Mouse (Mus musculus) midbrain, postnatal 0 days (tissue): ENCODE results near the gene Foxa1. TPM values are rescaled to one million over a fixed set of nuclear protein-coding genes. Genes with fewer than 3 reads are reported as not detected.
A peak's percentile ranks its signal among the peaks of the same experiment; 100 is the strongest.

ENCODE experiments used
- ATAC-seq: fragments of 200-750 bp; cut with Nextera tagmentation; 2 replicates; pipeline ENCODE4 v1.8.0; 2017; ENCODE audit warnings: moderate number of reproducible peaks, mild to moderate bottlenecking, moderate TSS enrichment, moderate library complexity; ENCODE audit not compliant: low FRiP score
- DNase-seq: peaks from one replicate; pipeline ENCODE4 v3.0.0-alpha.2; 2015; ENCODE audit warnings: low spot score
- H3K27ac ChIP-seq: fragments of 300-500 bp; sonication (generic); 2 replicates; pipeline ENCODE4 v1.5.1; 2014; ENCODE audit warnings: low read depth, mild to moderate bottlenecking, low read length, mixed read lengths
- H3K27me3 ChIP-seq: fragments of 300-500 bp; sonication (generic); 2 replicates; pipeline ENCODE4 v1.6.1; 2014; ENCODE audit warnings: low read length, control low read depth, mixed read lengths; ENCODE audit not compliant: insufficient read depth
- H3K36me3 ChIP-seq: fragments of 300-500 bp; sonication (generic); 2 replicates; pipeline ENCODE4 v1.6.1; 2014; ENCODE audit warnings: low read length, control low read depth, mixed read lengths; ENCODE audit not compliant: insufficient read depth
- H3K4me1 ChIP-seq: fragments of 300-500 bp; sonication (generic); 2 replicates; pipeline ENCODE4 v1.6.1; 2014; ENCODE audit warnings: mild to moderate bottlenecking, control low read depth, antibody characterized with exemption, low read length, mixed read lengths; ENCODE audit not compliant: insufficient read depth
- H3K4me2 ChIP-seq: fragments of 300-500 bp; sonication (generic); 2 replicates; pipeline ENCODE4 v1.6.1; 2014; ENCODE audit warnings: low read depth, mild to moderate bottlenecking, low read length, mixed read lengths; ENCODE audit not compliant: poor library complexity, severe bottlenecking
- H3K4me3 ChIP-seq: fragments of 300-500 bp; sonication (generic); 2 replicates; pipeline ENCODE4 v1.5.1; 2014; ENCODE audit warnings: low read depth, mild to moderate bottlenecking, low read length, moderate library complexity
- H3K9ac ChIP-seq: fragments of 300-500 bp; sonication (generic); replicated peaks from 2 replicates; pipeline ENCODE4 v1.6.1; 2014; ENCODE audit warnings: mild to moderate bottlenecking, low read length, moderate library complexity, mixed read lengths; ENCODE audit not compliant: poor library complexity, severe bottlenecking
- H3K9me3 ChIP-seq: fragments of 300-500 bp; sonication (generic); 2 replicates; pipeline ENCODE4 v1.6.1; 2016; ENCODE audit warnings: low read length, control low read depth
- CTCF ChIP-seq: IDR thresholded peaks from 2 replicates; pipeline ENCODE4 v1.5.1; 2016; ENCODE audit warnings: antibody characterized with exemption, mild to moderate bottlenecking
- WGBS: fragments of 180-500 bp; shearing (Covaris S2); extraction: QIAGEN DNeasy Blood & Tissue Kit; methylation state at CpG from one replicate; pipeline ENCODE4 v1.1.7; 2014; 5-methylcytosine and 5-hydroxymethylcytosine counted together
- polyA plus RNA-seq: library from polyadenylated mRNA; unstranded; fragments of >200 nt; fragmentation: Nextera tagmentation; extraction: Ambion mirVana; gene quantifications from 2 replicates; pipeline ENCODE4 v1.2.1, GENCODE M21; 2015
- total RNA-seq: library from RNA; depleted of rRNA; stranded (reverse); fragments of >200 nt; gene quantifications from 2 replicates; pipeline ENCODE4 v1.2.3, GENCODE M21; 2014

Gene Foxa1
- total and polyA plus RNA-seq, 2 experiments from 2014 or later, result 1.9 to 2.2 TPM

DNA sequence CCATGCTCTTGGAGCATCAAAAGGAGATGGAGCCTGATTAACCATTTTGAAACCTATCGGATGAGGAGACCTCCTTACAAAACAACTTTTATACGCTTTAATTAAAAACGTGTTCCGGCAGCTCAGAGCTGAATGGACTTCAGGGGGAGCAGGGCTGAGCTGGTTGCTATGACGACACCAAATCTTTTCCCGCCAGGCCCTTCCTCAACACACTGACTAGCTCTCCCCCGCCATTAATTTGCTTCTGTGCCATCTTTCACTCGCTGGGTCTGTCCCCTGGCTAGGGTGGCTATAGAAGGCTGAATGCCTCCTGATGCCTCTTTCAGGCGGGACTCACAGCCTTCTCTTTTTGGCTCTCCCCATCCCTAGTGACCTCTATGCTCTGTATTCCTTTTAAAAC, 16.2 kb downstream of the Foxa1 start:
- ATAC-seq, result peak; percentile 39; the same call in 1 of the 2 replicates
- Histone ChIP-seq H3K9me3 (no peaks in the 10 kb centered on the region), H3K4me2 (no peak overlapping the region), H3K27ac (no peak overlapping the region), H3K36me3 (no peaks in the 10 kb centered on the region), H3K4me1 (no peaks in the 10 kb centered on the region; the same call in 1 of the 2 replicates), H3K9ac (no peak overlapping the region), H3K27me3 (peaks cover 46% of the 10 kb centered on the region), H3K4me3 (no peak overlapping the region)
- 10% methylated on average over 9 of the region's 9 CpGs for WGBS
- DNase-seq, result peak; percentile 34
- TF ChIP-seq CTCF, result no peak

DNA sequence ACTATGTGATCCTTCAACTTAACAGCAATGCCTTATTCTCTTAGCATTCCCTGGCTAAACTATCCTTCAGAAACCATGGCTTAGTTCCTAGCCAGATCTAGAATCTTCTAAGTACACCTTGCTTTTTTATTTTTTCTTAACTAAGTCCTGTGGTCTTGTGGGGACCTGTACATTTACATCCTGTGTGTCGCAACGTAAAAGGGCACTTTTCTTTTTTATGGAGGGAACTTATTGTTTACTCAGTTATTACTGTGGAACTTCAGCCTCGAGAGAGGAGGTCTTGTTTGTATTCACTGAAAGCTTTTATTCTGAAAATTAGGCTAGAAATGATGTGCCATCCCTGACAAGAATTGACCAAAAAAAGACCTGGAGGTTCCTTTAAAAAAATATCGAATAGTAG, 18.4 kb downstream of the Foxa1 start:
- Histone ChIP-seq H3K4me3 (no peak overlapping the region), H3K27ac (no peak overlapping the region), H3K36me3 (no peaks in the 10 kb centered on the region), H3K27me3 (peaks cover 27% of the 10 kb centered on the region), H3K9me3 (no peaks in the 10 kb centered on the region), H3K4me2 (no peak overlapping the region), H3K9ac (no peak overlapping the region), H3K4me1 (no peaks in the 10 kb centered on the region; the same call in 1 of the 2 replicates)
- ATAC-seq (no peak), DNase-seq (no peak)
- WGBS, result 87% methylated on average over 4 of the region's 4 CpGs
- no peak for TF ChIP-seq CTCF

DNA sequence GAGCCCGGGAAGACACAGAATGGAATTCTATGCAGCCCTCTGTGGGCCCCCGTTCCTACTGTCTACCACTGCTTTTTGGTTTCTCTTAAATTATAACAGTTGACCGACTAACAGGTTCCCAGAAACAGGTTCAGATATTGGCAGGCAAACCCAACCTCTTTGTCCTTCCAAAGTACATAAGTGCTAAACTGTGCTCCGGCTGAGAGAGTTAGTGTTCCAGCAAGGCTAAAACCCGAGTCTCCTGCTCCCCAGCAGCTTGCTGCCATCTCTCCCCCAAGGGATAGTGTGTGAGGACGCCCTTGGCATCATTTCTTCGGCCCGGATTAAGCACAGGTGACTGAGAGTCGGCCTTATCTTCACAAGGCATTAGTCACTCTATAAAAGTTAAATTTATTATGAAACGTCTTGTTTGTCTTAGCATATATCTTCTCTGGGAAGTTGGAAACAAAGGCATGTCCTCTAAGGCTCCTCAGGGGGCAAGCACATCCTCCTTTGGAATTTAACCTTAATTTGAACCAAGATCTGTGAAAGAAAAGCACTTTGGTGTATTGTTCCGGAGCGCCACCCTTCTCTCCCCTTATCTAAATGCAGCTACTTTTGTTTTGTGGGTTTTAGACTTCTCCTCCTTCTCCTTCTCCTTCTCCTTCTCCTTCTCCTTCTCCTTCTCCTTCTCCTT, 30.9 kb downstream of the Foxa1 start:
- DNase-seq (no peak), ATAC-seq (no peak)
- H3K9ac ChIP-seq, result no peak overlapping the region
- H3K27ac ChIP-seq, result no peak overlapping the region
- no peaks in the 10 kb centered on the region for H3K36me3 ChIP-seq
- H3K4me2 ChIP-seq, result no peak overlapping the region
- H3K4me1 ChIP-seq, result no peaks in the 10 kb centered on the region
- H3K9me3 ChIP-seq, result no peaks in the 10 kb centered on the region
- no peak for TF ChIP-seq CTCF
- H3K27me3 ChIP-seq, result no peaks in the 10 kb centered on the region
- 49% methylated on average over 12 of the region's 12 CpGs for WGBS
- no peak overlapping the region for H3K4me3 ChIP-seq

DNA sequence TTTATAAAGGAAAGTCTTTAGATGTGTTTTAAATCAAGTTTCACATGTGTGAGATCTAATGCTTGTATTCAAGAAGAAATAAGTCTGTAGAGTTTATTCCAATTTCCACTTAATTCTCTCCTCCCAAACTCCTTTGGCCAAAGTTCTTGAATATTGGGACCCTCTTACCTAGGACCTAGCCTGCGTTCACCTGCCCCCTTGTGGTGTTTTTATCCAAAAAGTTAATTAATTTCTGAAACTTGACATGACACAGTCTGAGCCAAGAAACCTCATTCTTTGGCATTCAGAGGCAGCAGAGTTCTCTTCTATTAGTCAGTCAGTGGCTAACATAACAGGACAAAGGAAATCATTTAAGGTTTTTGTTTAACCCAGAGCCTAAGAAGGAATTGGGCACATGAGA, 32.2 kb downstream of the Foxa1 start:
- H3K36me3 ChIP-seq, result no peaks in the 10 kb centered on the region
- no peak overlapping the region for H3K4me3 ChIP-seq
- ATAC-seq (no peak), DNase-seq (no peak)
- TF ChIP-seq CTCF, result no peak; the same call in 1 of the 2 replicates
- H3K27me3 ChIP-seq, result no peaks in the 10 kb centered on the region
- no peak overlapping the region for H3K27ac ChIP-seq
- WGBS, result 51% methylated on average over 1 of the region's 1 CpGs
- no peak overlapping the region for H3K9ac ChIP-seq
- no peaks in the 10 kb centered on the region for H3K9me3 ChIP-seq
- H3K4me1 ChIP-seq, result no peaks in the 10 kb centered on the region
- H3K4me2 ChIP-seq, result no peak overlapping the region

GRCm38 (mm10) chr12:57511560-57511959, 35.2 kb downstream of the Foxa1 start:
- Histone ChIP-seq H3K36me3 (no peaks in the 10 kb centered on the region), H3K27ac (no peak overlapping the region), H3K4me3 (no peak overlapping the region), H3K4me2 (no peak overlapping the region), H3K9ac (no peak overlapping the region), H3K4me1 (no peaks in the 10 kb centered on the region), H3K27me3 (no peaks in the 10 kb centered on the region), H3K9me3 (no peaks in the 10 kb centered on the region)
- 88% methylated on average over 5 of the region's 5 CpGs for WGBS
- ATAC-seq (no peak), DNase-seq (no peak)
- TF ChIP-seq CTCF, result no peak

DNA sequence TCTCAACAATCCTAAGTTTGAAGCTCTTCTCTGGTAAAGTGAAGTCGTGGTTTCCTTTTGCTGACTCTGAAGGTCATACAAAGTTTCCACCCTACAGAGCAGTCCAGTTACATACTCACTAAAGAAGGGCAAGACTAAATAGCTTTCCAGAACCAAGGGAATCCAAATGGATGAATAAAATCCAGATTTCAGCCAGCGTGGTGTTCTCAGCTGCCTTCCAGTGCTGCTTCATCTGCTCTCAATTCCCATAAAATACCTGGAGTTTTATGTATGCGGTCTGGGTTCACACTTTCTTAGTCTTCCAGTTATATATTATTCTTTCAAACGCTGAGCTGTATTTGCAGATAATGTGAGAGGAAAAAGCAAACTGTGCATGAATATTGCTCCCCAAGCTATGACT, 35.6 kb downstream of the Foxa1 start:
- no peak overlapping the region for H3K9ac ChIP-seq
- H3K27me3 ChIP-seq, result no peaks in the 10 kb centered on the region
- ATAC-seq, result no peak
- no peak overlapping the region for H3K27ac ChIP-seq
- H3K4me3 ChIP-seq, result no peak overlapping the region
- TF ChIP-seq CTCF, result no peak
- no peak for DNase-seq
- H3K9me3 ChIP-seq, result no peaks in the 10 kb centered on the region
- WGBS, result 89% methylated on average over 4 of the region's 4 CpGs
- H3K4me2 ChIP-seq, result no peak overlapping the region
- H3K36me3 ChIP-seq, result no peaks in the 10 kb centered on the region
- no peaks in the 10 kb centered on the region for H3K4me1 ChIP-seq
